Mouse (Mus musculus) forebrain, postnatal 0 days (tissue): Measurements from ENCODE around the gene Arhgap42. TPM values are rescaled to one million over a fixed set of nuclear protein-coding genes. Genes with fewer than 3 reads are reported as not detected.

Experiments used
- ATAC-seq: fragments of 200-750 bp; cut with Nextera tagmentation; 2 replicates; pipeline ENCODE4 v1.8.0; 2017; ENCODE audit warnings: mild to moderate bottlenecking, moderate library complexity
- DNase-seq: peaks from one replicate; pipeline ENCODE4 v3.0.0-alpha.2; 2015
- H3K27ac ChIP-seq: fragments of 300-500 bp; sonication (generic); 2 replicates; pipeline ENCODE4 v1.5.1; 2014; ENCODE audit warnings: low read depth, mild to moderate bottlenecking, antibody characterized with exemption, low read length, moderate library complexity, mixed read lengths
- H3K27me3 ChIP-seq: fragments of 300-500 bp; sonication (generic); 2 replicates; pipeline ENCODE4 v1.6.1; 2014; ENCODE audit warnings: mild to moderate bottlenecking, low read length, mixed read lengths; ENCODE audit not compliant: insufficient read depth
- H3K36me3 ChIP-seq: fragments of 300-500 bp; sonication (generic); 2 replicates; pipeline ENCODE4 v1.6.1; 2014; ENCODE audit warnings: mild to moderate bottlenecking, moderate library complexity; ENCODE audit not compliant: insufficient read depth
- H3K4me1 ChIP-seq: fragments of 300-500 bp; sonication (generic); 2 replicates; pipeline ENCODE4 v1.6.1; 2014; ENCODE audit warnings: antibody characterized with exemption; ENCODE audit not compliant: insufficient read depth
- H3K4me2 ChIP-seq: fragments of 300-500 bp; sonication (generic); 2 replicates; pipeline ENCODE4 v1.6.1; 2014; ENCODE audit warnings: low read depth, mild to moderate bottlenecking, moderate library complexity
- H3K4me3 ChIP-seq: fragments of 300-500 bp; sonication (generic); 2 replicates; pipeline ENCODE4 v1.5.1; 2014; ENCODE audit warnings: low read depth, low read length, mixed read lengths
- H3K9ac ChIP-seq: fragments of 300-500 bp; sonication (generic); 2 replicates; pipeline ENCODE4 v1.6.1; 2014; ENCODE audit warnings: mild to moderate bottlenecking
- H3K9me3 ChIP-seq: fragments of 300-500 bp; sonication (generic); 2 replicates; pipeline ENCODE4 v1.6.1; 2016; ENCODE audit warnings: low read length
- CTCF ChIP-seq: sonication (generic); IDR thresholded peaks from 2 replicates; pipeline ENCODE4 v1.5.1; 2016; ENCODE audit warnings: antibody characterized with exemption, control low read depth, low read depth
- WGBS: fragments of 180-500 bp; shearing (Covaris S2); extraction: QIAGEN DNeasy Blood & Tissue Kit; methylation state at CpG from one replicate; pipeline ENCODE4 v1.1.7; 2014; 5-methylcytosine and 5-hydroxymethylcytosine counted together
- polyA plus RNA-seq: library from polyadenylated mRNA; unstranded; fragments of >200 nt; fragmentation: Nextera tagmentation; extraction: Ambion mirVana; gene quantifications from 2 replicates; pipeline ENCODE4 v1.2.1, GENCODE M21; 2015
- total RNA-seq: library from RNA; depleted of rRNA; stranded (reverse); fragments of >200 nt; gene quantifications from 2 replicates; pipeline ENCODE4 v1.2.3, GENCODE M21; 2014

The Arhgap42 gene
- total and polyA plus RNA-seq, 2 experiments from 2014 or later = 14.9 to 18.0 TPM

DNA sequence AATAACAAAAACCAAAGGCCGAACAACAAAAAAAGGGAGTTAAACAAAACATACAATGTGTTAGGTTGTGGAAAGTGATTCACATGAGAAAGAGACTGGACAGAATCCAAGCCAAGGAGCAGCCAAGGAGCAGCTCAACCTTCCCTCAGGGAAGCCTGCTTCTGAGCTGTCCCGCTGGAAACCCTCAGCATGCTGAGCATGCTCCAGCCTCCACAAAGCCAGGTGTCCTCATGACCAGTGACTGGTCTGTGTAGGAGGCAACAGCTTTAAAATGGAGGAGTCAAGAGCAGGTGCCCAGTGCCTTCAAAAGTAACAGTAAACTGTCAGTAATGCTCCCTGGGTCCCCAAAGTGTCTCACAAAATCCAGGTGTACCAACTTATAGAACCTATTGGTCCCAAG, 28.4 kb downstream of the Arhgap42 start:
- no peaks in the 10 kb centered on the region for H3K27me3 ChIP-seq
- no peak for DNase-seq
- H3K9ac ChIP-seq = no peak overlapping the region
- TF ChIP-seq CTCF = no peak
- no peak overlapping the region for H3K4me2 ChIP-seq
- H3K9me3 ChIP-seq = no peaks in the 10 kb centered on the region
- H3K27ac ChIP-seq = no peak overlapping the region
- no peak overlapping the region for H3K4me3 ChIP-seq
- H3K36me3 ChIP-seq = no peaks in the 10 kb centered on the region
- ATAC-seq = no peak
- H3K4me1 ChIP-seq = no peaks in the 10 kb centered on the region
- 91% methylated on average over 2 of the region's 2 CpGs for WGBS

GRCm38 (mm10) chr9:9208205-9208604, 30.7 kb downstream of the Arhgap42 start:
- Histone ChIP-seq H3K27me3 (no peaks in the 10 kb centered on the region), H3K4me1 (no peaks in the 10 kb centered on the region), H3K9ac (no peak overlapping the region), H3K4me2 (no peak overlapping the region), H3K9me3 (no peaks in the 10 kb centered on the region), H3K36me3 (no peaks in the 10 kb centered on the region), H3K27ac (no peak overlapping the region), H3K4me3 (no peak overlapping the region)
- no peak for TF ChIP-seq CTCF
- DNase-seq (no peak), ATAC-seq (no peak)

- Histone ChIP-seq H3K36me3 (no peaks in the 10 kb centered on the region), H3K9me3 (no peaks in the 10 kb centered on the region), H3K27ac (no peak overlapping the region), H3K27me3 (no peaks in the 10 kb centered on the region), H3K4me1 (no peaks in the 10 kb centered on the region), H3K4me2 (no peak overlapping the region), H3K9ac (no peak overlapping the region), H3K4me3 (no peak overlapping the region)
- no peak for ATAC-seq
- DNase-seq = no peak
- no peak for TF ChIP-seq CTCF
- 70% methylated on average over 4 of the region's 4 CpGs for WGBS
Observed at GRCm38 (mm10) chr9:9207251-9207650, 31.6 kb downstream of the Arhgap42 start.

GRCm38 (mm10) chr9:9200827-9201388, 38.0 kb downstream of the Arhgap42 start:
- Histone ChIP-seq H3K27me3 (no peaks in the 10 kb centered on the region), H3K4me1 (no peaks in the 10 kb centered on the region), H3K9ac (no peak overlapping the region), H3K4me2 (no peak overlapping the region), H3K36me3 (no peaks in the 10 kb centered on the region), H3K9me3 (no peaks in the 10 kb centered on the region), H3K27ac (no peak overlapping the region), H3K4me3 (no peak overlapping the region)
- no peak for TF ChIP-seq CTCF
- DNase-seq (no peak), ATAC-seq (no peak)
- 85% methylated on average over 8 of the region's 8 CpGs for WGBS

- Histone ChIP-seq H3K4me3 (no peak overlapping the region), H3K36me3 (no peaks in the 10 kb centered on the region), H3K9me3 (no peaks in the 10 kb centered on the region), H3K4me2 (no peak overlapping the region), H3K27me3 (no peaks in the 10 kb centered on the region), H3K4me1 (no peaks in the 10 kb centered on the region), H3K9ac (no peak overlapping the region), H3K27ac (no peak overlapping the region)
- ATAC-seq = no peak
- WGBS = 67% methylated on average over 8 of the region's 8 CpGs
- DNase-seq = no peak
- no peak for TF ChIP-seq CTCF
Observed at GRCm38 (mm10) chr9:9199170-9199841, 39.6 kb downstream of the Arhgap42 start.

DNA sequence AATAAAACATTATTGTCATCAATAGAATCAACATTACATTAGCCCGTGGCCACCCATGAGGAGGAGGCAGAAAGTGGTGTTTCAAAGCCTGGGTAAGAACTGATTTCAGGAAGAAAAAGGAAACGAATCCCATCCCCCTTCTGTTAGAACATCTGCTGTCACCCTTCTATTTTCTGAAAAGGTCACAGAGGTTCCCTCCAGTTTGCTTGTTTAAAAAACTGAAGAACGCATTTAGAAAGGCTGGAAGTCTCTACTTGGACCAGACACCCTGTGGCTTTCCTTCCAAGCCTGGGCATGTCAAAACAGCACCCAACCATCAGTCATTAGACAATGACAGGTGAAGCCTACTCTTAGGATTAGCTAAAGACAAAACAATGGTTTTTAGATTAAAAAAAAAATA, 40.3 kb downstream of the Arhgap42 start:
- no peaks in the 10 kb centered on the region for H3K9me3 ChIP-seq
- no peaks in the 10 kb centered on the region for H3K27me3 ChIP-seq
- H3K9ac ChIP-seq = no peak overlapping the region
- no peak for TF ChIP-seq CTCF
- H3K27ac ChIP-seq = no peak overlapping the region
- no peak overlapping the region for H3K4me3 ChIP-seq
- H3K4me2 ChIP-seq = no peak overlapping the region
- DNase-seq (no peak), ATAC-seq (no peak)
- H3K4me1 ChIP-seq = no peaks in the 10 kb centered on the region
- H3K36me3 ChIP-seq = no peaks in the 10 kb centered on the region
- 33% methylated on average over 3 of the region's 3 CpGs for WGBS

- no peak overlapping the region for H3K4me2 ChIP-seq
- DNase-seq = no peak
- H3K4me3 ChIP-seq = no peak overlapping the region
- TF ChIP-seq CTCF = no peak
- H3K27ac ChIP-seq = no peak overlapping the region
- no peaks in the 10 kb centered on the region for H3K4me1 ChIP-seq
- no peak overlapping the region for H3K9ac ChIP-seq
- no peaks in the 10 kb centered on the region for H3K9me3 ChIP-seq
- H3K36me3 ChIP-seq = no peaks in the 10 kb centered on the region
- no peaks in the 10 kb centered on the region for H3K27me3 ChIP-seq
- ATAC-seq = no peak
Observed at GRCm38 (mm10) chr9:9196046-9196445, 42.9 kb downstream of the Arhgap42 start.
